Mouse (Mus musculus): Measurements from ENCODE around the gene Evc2. TPM values are rescaled to one million over a fixed set of nuclear protein-coding genes. Genes with fewer than 3 reads are reported as not detected.

Gene Evc2
- polyA plus RNA-seq, 1 experiment from 2014 or later: 14.0 TPM

- Histone ChIP-seq H3K4me3 (ENCODE audit: low read depth, low read length) (no peak overlapping the region), H3K27me3 (ENCODE audit: control insufficient read depth, insufficient read depth, low read length) (no peaks in the 10 kb centered on the region), H3K9me3 (replicated peaks; ENCODE audit: control insufficient read depth, low read length) (no peaks in the 10 kb centered on the region), H3K9ac (replicated peaks; ENCODE audit: low read length) (no peak overlapping the region), H3K4me2 (ENCODE audit: low read depth, low read length) (no peak overlapping the region), H3K4me1 (ENCODE audit: control insufficient read depth, insufficient read depth, low read length) (no peaks in the 10 kb centered on the region), H3K27ac (replicated peaks; ENCODE audit: low read depth, low read length) (no peak overlapping the region), H3K36me3 (replicated peaks; ENCODE audit: control insufficient read depth, insufficient read depth, low read depth, low read length) (no peaks in the 10 kb centered on the region)
- ATAC-seq (replicated peaks; ENCODE audit: insufficient number of reproducible peaks, low FRiP score, low TSS enrichment, low read depth) (no peak), DNase-seq (ENCODE audit: low spot score) (no peak)
- 91% methylated on average over 2 of the region's 2 CpGs for WGBS
Observed at GRCm38 (mm10) chr5:37457831-37458230, 119.5 kb downstream of the Evc2 start.

- no peak overlapping the region for H3K27ac ChIP-seq (replicated peaks; ENCODE audit: low read depth, low read length)
- no peak overlapping the region for H3K4me2 ChIP-seq (ENCODE audit: low read depth, low read length)
- 57% methylated on average over 2 of the region's 2 CpGs for WGBS
- no peaks in the 10 kb centered on the region for H3K36me3 ChIP-seq (replicated peaks; ENCODE audit: control insufficient read depth, insufficient read depth, low read depth, low read length)
- DNase-seq (ENCODE audit: low spot score) (no peak), ATAC-seq (replicated peaks; ENCODE audit: insufficient number of reproducible peaks, low FRiP score, low TSS enrichment, low read depth) (no peak)
- no peaks in the 10 kb centered on the region for H3K4me1 ChIP-seq (ENCODE audit: control insufficient read depth, insufficient read depth, low read length)
- H3K4me3 ChIP-seq (ENCODE audit: low read depth, low read length): no peak overlapping the region
- H3K9ac ChIP-seq (replicated peaks; ENCODE audit: low read length): no peak overlapping the region
- no peaks in the 10 kb centered on the region for H3K9me3 ChIP-seq (replicated peaks; ENCODE audit: control insufficient read depth, low read length)
- H3K27me3 ChIP-seq (ENCODE audit: control insufficient read depth, insufficient read depth, low read length): no peaks in the 10 kb centered on the region
Observed at GRCm38 (mm10) chr5:37458236-37458635, 119.9 kb downstream of the Evc2 start.

- 94% methylated on average over 10 of the region's 10 CpGs for WGBS
- Histone ChIP-seq H3K4me2 (ENCODE audit: low read depth, low read length) (no peak overlapping the region), H3K27me3 (ENCODE audit: control insufficient read depth, insufficient read depth, low read length) (no peaks in the 10 kb centered on the region), H3K27ac (replicated peaks; ENCODE audit: low read depth, low read length) (no peak overlapping the region), H3K4me3 (ENCODE audit: low read depth, low read length) (no peak overlapping the region), H3K36me3 (replicated peaks; ENCODE audit: control insufficient read depth, insufficient read depth, low read depth, low read length) (no peaks in the 10 kb centered on the region), H3K9me3 (replicated peaks; ENCODE audit: control insufficient read depth, low read length) (no peaks in the 10 kb centered on the region), H3K9ac (replicated peaks; ENCODE audit: low read length) (no peak overlapping the region), H3K4me1 (ENCODE audit: control insufficient read depth, insufficient read depth, low read length) (no peaks in the 10 kb centered on the region)
- ATAC-seq (replicated peaks; ENCODE audit: insufficient number of reproducible peaks, low FRiP score, low TSS enrichment, low read depth): no peak
- DNase-seq (ENCODE audit: low spot score): no peak
Observed at GRCm38 (mm10) chr5:37465461-37465860, 127.2 kb downstream of the Evc2 start.

- 87% methylated on average over 2 of the region's 2 CpGs for WGBS
- H3K9ac ChIP-seq (replicated peaks; ENCODE audit: low read length): no peak overlapping the region
Observed at GRCm38 (mm10) chr5:37467646-37468045, 129.3 kb downstream of the Evc2 start.

GRCm38 (mm10) chr5:37469031-37469430 is 130.7 kb downstream of the Evc2 start:
- Histone ChIP-seq H3K4me3 (ENCODE audit: low read depth, low read length) (no peak overlapping the region), H3K4me1 (ENCODE audit: control insufficient read depth, insufficient read depth, low read length) (no peaks in the 10 kb centered on the region)
- no peak for ATAC-seq (replicated peaks; ENCODE audit: insufficient number of reproducible peaks, low FRiP score, low TSS enrichment, low read depth)

More at GRCm38 (mm10) chr5:37467646-37468045, 129.3 kb downstream of the Evc2 start:
- H3K36me3 ChIP-seq (replicated peaks; ENCODE audit: control insufficient read depth, insufficient read depth, low read depth, low read length): no peaks in the 10 kb centered on the region
- no peak for ATAC-seq (replicated peaks; ENCODE audit: insufficient number of reproducible peaks, low FRiP score, low TSS enrichment, low read depth)
- H3K4me1 ChIP-seq (ENCODE audit: control insufficient read depth, insufficient read depth, low read length): no peaks in the 10 kb centered on the region
- no peak overlapping the region for H3K4me3 ChIP-seq (ENCODE audit: low read depth, low read length)
- no peaks in the 10 kb centered on the region for H3K9me3 ChIP-seq (replicated peaks; ENCODE audit: control insufficient read depth, low read length)
- no peak overlapping the region for H3K4me2 ChIP-seq (ENCODE audit: low read depth, low read length)
- H3K27ac ChIP-seq (replicated peaks; ENCODE audit: low read depth, low read length): no peak overlapping the region
- no peaks in the 10 kb centered on the region for H3K27me3 ChIP-seq (ENCODE audit: control insufficient read depth, insufficient read depth, low read length)
- DNase-seq (ENCODE audit: low spot score): no peak

GRCm38 (mm10) chr5:37471584-37471983 is 133.3 kb downstream of the Evc2 start:
- WGBS: 81% methylated on average over 4 of the region's 4 CpGs
- DNase-seq (ENCODE audit: low spot score): no peak
- Histone ChIP-seq H3K27ac (replicated peaks; ENCODE audit: low read depth, low read length) (no peak overlapping the region), H3K9ac (replicated peaks; ENCODE audit: low read length) (no peak overlapping the region), H3K4me3 (ENCODE audit: low read depth, low read length) (no peak overlapping the region), H3K9me3 (replicated peaks; ENCODE audit: control insufficient read depth, low read length) (no peaks in the 10 kb centered on the region), H3K4me2 (ENCODE audit: low read depth, low read length) (no peak overlapping the region), H3K27me3 (ENCODE audit: control insufficient read depth, insufficient read depth, low read length) (no peaks in the 10 kb centered on the region), H3K4me1 (ENCODE audit: control insufficient read depth, insufficient read depth, low read length) (no peaks in the 10 kb centered on the region), H3K36me3 (replicated peaks; ENCODE audit: control insufficient read depth, insufficient read depth, low read depth, low read length) (no peaks in the 10 kb centered on the region)
- ATAC-seq (replicated peaks; ENCODE audit: insufficient number of reproducible peaks, low FRiP score, low TSS enrichment, low read depth): no peak

More at GRCm38 (mm10) chr5:37469031-37469430, 130.7 kb downstream of the Evc2 start:
- Histone ChIP-seq H3K9me3 (replicated peaks; ENCODE audit: control insufficient read depth, low read length) (no peaks in the 10 kb centered on the region), H3K9ac (replicated peaks; ENCODE audit: low read length) (no peak overlapping the region), H3K27me3 (ENCODE audit: control insufficient read depth, insufficient read depth, low read length) (no peaks in the 10 kb centered on the region), H3K27ac (replicated peaks; ENCODE audit: low read depth, low read length) (no peak overlapping the region), H3K36me3 (replicated peaks; ENCODE audit: control insufficient read depth, insufficient read depth, low read depth, low read length) (no peaks in the 10 kb centered on the region), H3K4me2 (ENCODE audit: low read depth, low read length) (no peak overlapping the region)
- no peak for DNase-seq (ENCODE audit: low spot score)
- 69% methylated on average over 5 of the region's 5 CpGs for WGBS

- H3K4me3 ChIP-seq (ENCODE audit: low read depth, low read length): no peak overlapping the region
- no peaks in the 10 kb centered on the region for H3K27me3 ChIP-seq (ENCODE audit: control insufficient read depth, insufficient read depth, low read length)
- H3K9me3 ChIP-seq (replicated peaks; ENCODE audit: control insufficient read depth, low read length): no peaks in the 10 kb centered on the region
- H3K27ac ChIP-seq (replicated peaks; ENCODE audit: low read depth, low read length): no peak overlapping the region
- no peak for ATAC-seq (replicated peaks; ENCODE audit: insufficient number of reproducible peaks, low FRiP score, low TSS enrichment, low read depth)
- 82% methylated on average over 3 of the region's 3 CpGs for WGBS
- no peaks in the 10 kb centered on the region for H3K36me3 ChIP-seq (replicated peaks; ENCODE audit: control insufficient read depth, insufficient read depth, low read depth, low read length)
- H3K9ac ChIP-seq (replicated peaks; ENCODE audit: low read length): no peak overlapping the region
- no peak overlapping the region for H3K4me2 ChIP-seq (ENCODE audit: low read depth, low read length)
- no peaks in the 10 kb centered on the region for H3K4me1 ChIP-seq (ENCODE audit: control insufficient read depth, insufficient read depth, low read length)
- DNase-seq (ENCODE audit: low spot score): no peak
Observed at GRCm38 (mm10) chr5:37472025-37472608, 133.8 kb downstream of the Evc2 start.

Data from embryonic facial prominence, embryonic 11.5 days (tissue).